Mouse (Mus musculus) left cerebral cortex, postnatal 25 days (tissue): ENCODE data around the gene Mecom. TPM values are rescaled to one million over a fixed set of nuclear protein-coding genes. Genes with fewer than 3 reads are reported as not detected.
A peak's percentile ranks its signal among the peaks of the same experiment; 100 is the strongest.
"Not testable (repeated sequence)": the region's sequence is repeated elsewhere in the genome, so short reads cannot be mapped to it uniquely, and the experiment has no call there.

ENCODE experiments used
- DNase-seq, 2 experiments: peaks; one replicate each; pipeline ENCODE4 v3.0.0; 2022; ENCODE audit warnings: low spot score in 2 of 2, mixed read lengths in 1 of 2
- intact Hi-C: fragments of 180-260 bp; cut with DNase I; formaldehyde crosslinking; loops from one replicate; pipeline ENCODE4 v1.15.1; 2025
- total RNA-seq, 2 experiments: library from RNA; stranded (reverse); gene quantifications; 2 replicates each; pipeline ENCODE4 v1.2.3; 2021

Gene Mecom
- 1 to 10 TPM; 3.0 to 3.2 TPM for total RNA-seq

GRCm38 (mm10) chr3:30547908-30548307 lies at the start of gene Mecom:
Gene Mecom (minus strand): TSS chr3:30548008.
- no peak for DNase-seq
- intact Hi-C loops: loop anchor here (5.0 kb wide), 1 partner anchor 1501 kb away; no protein-coding TSS in a partner anchor

GRCm38 (mm10) chr3:30597271-30597670 lies 49.5 kb upstream of the Mecom start:
- intact Hi-C loops: no loop called here
- DNase-seq: no peak

GRCm38 (mm10) chr3:30595111-30595832 lies 47.5 kb upstream of the Mecom start:
- peak; percentile 20 to 39 for DNase-seq
- intact Hi-C loops: no loop called here

DNA sequence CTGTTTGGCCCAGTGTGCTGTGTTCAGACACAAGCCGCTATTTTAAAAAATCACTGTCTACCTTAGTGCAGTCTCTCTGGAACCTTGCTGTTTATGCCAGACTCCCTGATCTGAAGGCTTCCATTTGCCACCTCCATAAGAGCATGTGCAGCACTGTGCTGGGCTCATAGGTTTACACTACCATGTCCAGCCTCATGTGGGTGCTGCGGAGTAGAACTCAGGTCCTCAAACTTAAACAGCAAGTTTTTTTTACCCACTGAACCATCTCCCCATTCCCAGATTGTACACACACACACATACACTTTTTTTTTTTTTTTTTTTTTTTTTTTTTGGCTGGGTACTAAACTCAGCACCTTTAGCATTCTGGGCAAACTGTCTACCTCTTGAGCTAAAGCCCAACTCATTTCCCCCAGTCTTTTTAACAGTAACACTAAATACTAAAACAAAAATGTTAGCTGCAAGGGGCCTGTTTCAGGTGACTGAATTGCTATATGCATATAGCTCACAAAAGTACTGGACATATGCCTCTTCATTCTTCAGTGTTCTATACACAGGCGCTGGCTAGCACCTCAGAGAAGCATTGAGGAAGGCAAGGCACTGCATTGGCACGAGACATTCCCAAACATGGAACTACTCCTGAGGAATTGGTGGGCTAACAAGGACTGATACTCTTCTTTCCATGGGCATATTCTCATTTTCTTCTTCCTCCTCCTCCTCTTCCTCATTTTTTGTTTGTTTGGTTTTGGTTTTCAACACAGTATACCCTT lies 46.1 kb upstream of the Mecom start:
- intact Hi-C loops: no loop called here
- peak in 1 of 2 experiments; percentile 13 for DNase-seq

DNA sequence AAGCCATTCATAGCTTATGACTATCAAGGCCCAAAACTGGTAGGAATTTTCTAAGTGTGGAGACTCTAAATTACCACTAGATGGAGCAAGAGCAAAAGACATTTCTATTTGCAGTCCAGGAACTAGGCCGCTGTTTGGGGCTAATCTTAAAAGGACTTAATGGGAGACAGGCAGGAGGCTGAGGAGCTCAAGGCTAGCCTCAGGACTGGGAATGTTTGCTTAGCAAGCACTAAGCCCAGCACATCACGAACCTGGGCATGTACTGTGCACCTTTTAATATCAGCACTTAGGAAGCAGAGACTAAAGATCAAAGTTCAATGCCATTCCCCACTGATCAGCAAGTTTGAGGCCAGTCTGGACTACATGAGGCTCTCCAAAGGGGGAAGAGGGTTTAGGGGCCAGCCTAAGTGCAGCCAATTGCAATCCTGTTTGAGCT lies 44.6 kb upstream of the Mecom start:
- intact Hi-C loops: no loop called here
- DNase-seq: peak in 1 of 2 experiments; percentile 41

GRCm38 (mm10) chr3:30588865-30589264 lies 41.1 kb upstream of the Mecom start:
- DNase-seq: no peak
- intact Hi-C loops: no loop called here

DNA sequence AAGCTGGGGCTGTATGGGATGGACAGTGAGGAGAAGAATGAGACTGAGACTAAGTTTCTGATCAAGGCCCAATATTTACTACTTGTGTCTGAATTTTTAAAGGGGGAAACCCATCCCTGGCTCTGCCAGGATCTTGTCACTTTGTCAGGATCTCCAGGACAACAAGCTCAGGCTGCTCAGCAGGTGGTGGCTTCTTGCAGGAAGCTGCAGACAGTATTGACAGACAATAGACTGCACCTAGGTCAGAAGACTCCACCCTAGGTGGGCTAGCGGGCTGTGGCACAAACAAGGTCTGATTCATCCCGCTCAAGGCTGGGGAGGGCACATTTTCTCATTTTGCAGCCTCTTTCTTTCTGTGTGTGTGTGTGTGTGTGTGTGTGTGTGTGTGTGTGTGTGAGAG lies 25.7 kb upstream of the Mecom start:
- DNase-seq: no peak
- intact Hi-C loops: no loop called here

- intact Hi-C loops: loop anchor here (10.0 kb wide), 1 partner anchor 1532 kb away; no protein-coding TSS in a partner anchor
- DNase-seq: not testable (repeated sequence)
These were observed 18.5 kb upstream of the Mecom start for GRCm38 (mm10) chr3:30566333-30566732.

DNA sequence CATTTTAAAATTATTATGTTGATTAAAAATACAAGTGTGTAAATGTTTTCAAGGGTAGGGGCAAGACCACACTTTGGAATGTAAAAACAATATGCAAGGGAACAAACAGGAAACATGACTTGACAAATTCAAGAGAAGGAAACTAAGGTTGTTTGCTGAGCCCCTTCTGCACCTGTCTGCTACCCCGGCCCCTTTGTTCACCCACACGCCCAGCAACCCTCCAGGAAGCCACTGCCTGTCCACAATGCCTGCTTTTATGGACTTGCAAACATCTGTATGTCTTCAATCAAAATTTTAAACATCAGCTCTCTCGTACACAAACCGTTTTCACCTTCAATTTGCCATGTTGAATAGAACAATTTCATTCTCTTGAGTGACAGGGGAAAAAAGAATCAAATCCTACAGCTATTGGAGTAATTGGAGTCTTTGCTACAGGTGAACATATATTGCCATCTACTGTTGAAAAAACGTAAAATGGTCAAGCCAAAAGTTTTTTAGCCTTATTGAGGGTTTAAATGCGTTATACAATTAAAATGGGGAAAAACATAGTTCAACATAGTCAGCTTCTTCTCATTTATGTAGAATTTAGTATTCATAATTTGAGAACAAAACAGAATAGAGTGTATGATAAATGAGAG lies 13.0 kb upstream of the Mecom start:
- DNase-seq: no peak
- intact Hi-C loops: loop anchor here (2.0 to 10.0 kb wide), 3 partner anchors 748 to 1526 kb away; no protein-coding TSS in a partner anchor

DNA sequence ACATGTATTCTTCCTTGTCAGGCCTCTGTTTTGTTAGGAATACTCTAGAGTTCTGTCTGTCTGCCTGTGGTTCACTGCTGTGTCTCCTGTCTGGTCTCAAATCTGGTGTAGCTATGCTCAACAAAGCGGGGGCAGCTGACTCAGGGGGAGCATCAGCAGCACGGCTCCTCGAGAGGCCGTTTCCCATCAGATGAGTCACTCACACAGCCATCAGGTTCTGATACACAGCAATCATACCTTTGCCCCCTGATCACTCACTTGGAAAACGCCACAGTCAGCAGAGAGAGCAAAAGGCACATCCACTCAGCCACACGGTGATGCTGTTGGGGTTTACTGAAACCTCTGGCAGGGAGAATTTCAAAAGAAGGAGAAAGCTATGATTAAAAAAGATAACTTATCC lies 5.9 kb upstream of the Mecom start:
- intact Hi-C loops: no loop called here

DNA sequence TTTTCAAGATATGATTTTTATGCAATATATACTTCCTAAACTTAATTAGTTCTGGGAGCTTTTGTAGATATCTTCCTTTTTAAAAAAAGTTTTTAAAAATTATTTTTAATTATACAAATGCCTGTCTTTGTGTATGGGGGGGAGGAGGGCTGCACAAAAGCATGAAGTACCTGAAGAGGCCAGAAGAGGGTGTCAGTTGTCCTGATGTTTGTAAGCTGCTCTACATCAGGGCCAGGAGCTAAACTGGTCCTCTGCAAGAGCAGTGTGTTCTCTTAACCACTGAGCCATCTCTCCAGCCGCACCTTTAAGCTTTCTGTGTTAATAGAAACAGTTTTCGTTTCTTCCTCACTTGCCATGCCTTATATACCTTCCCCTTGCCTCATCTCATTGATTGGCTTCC lies 2.4 kb upstream of the Mecom start:
- DNase-seq: peak in 1 of 2 experiments; percentile 2
- intact Hi-C loops: no loop called here

More for the DNA sequence above, 5.9 kb upstream of the Mecom start:
- no peak for DNase-seq

DNA sequence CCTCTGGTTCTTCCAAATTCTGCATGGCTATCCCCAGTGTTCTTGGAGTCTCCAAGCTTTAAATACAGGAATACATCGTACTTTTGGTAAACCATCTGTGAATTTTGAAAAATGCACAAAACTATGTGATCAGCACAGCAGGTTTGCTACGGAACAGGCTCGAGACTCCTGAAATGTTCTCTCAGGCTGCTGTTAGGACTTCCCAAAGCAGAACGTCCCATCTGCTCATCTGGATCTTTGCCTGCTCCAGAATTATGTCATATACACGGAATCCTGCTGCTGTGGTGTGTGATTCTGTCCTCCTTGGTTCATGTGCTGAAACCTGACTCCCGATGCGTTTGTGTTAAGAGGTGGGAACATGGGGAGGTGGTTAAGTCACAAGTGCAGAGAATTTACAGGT lies 1.1 kb upstream of the Mecom start:
- intact Hi-C loops: loop anchor here (5.0 kb wide), 1 partner anchor 1502 kb away; no protein-coding TSS in a partner anchor
- DNase-seq: peak in 1 of 2 experiments; percentile 42

- DNase-seq: peak; percentile 14 to 16
- intact Hi-C loops: loop anchor here (5.0 kb wide), 1 partner anchor 1500 kb away; no protein-coding TSS in a partner anchor
These were observed 908 bp downstream of the Mecom start for GRCm38 (mm10) chr3:30546831-30547369.

GRCm38 (mm10) chr3:30546366-30546765 lies 1.4 kb downstream of the Mecom start:
- intact Hi-C loops: loop anchor here (5.0 kb wide), 1 partner anchor 1499 kb away; no protein-coding TSS in a partner anchor
- peak in 1 of 2 experiments; percentile 4 for DNase-seq

GRCm38 (mm10) chr3:30545246-30545645 lies 2.6 kb downstream of the Mecom start:
- intact Hi-C loops: loop anchor here (5.0 kb wide), 1 partner anchor 1498 kb away; no protein-coding TSS in a partner anchor

DNA sequence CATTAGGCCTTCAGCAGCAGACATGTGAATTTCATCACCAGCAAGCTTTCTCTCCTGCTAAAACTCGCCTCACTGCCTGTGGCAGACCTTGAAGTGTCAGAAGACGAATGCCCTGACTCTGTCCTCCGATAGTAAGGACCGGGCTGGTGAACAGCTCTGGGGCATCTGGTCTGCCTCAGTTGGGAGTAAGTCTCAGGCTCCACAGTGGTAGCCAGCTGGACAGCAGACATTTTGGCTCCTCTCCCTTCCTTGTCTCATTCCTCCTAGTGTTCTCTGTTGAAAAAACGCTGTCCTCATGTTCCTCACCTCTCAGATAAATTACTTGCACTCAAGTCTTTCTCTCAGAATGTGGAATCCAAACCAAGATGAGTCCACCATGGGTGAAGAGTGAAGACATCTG lies 3.5 kb downstream of the Mecom start:
- intact Hi-C loops: no loop called here

More at GRCm38 (mm10) chr3:30545246-30545645, 2.6 kb downstream of the Mecom start:
- no peak for DNase-seq

GRCm38 (mm10) chr3:30535821-30536220 lies 12.0 kb downstream of the Mecom start:
- intact Hi-C loops: no loop called here
- DNase-seq: no peak

More for the DNA sequence above, 3.5 kb downstream of the Mecom start:
- no peak for DNase-seq

DNA sequence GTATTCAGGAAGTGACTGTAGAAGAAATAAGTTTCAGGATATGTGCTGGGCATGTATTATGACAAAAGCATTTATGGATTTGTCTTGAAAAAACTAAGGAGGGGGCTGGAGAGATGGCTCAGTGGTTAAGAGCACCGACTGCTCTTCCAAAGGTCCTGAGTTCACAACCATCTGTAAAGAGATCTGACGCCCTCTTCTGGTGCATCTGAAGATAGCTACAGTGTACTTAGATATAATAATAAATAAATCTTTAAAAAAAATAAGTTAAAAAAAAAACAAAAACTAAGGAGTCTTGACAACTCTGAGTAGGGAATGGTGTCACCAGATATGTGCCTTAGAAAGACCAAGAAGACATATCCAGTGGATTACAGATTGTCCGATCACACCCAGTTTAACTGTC lies 27.1 kb downstream of the Mecom start:
- DNase-seq, intact Hi-C loops: not testable (repeated sequence)

DNA sequence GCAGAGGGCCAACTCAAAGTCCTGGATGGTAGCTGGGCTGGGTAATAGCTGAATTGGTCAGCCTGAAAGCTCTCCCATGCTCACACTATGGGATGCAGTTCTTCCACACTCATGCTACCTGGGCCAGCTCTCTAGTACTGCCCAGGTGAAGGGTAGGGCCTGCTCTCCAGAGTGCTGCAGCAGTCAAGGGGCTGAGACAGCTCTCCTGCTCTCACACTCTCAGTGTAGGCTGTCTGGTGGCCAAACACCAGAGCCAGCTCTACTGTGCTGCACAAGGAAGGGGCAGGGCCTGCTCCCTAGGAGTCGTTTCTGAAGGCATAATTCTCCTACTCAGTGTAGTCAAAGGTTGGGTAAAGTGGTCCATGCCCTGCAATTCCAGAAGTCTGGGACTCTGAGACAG lies 28.4 kb downstream of the Mecom start:
- intact Hi-C loops: loop anchor here (10.0 kb wide), 1 partner anchor 505 kb away; no protein-coding TSS in a partner anchor
- DNase-seq: no peak
